Mouse (Mus musculus): ENCODE measurements at regions not wholly inside any gene's neighbourhood (a gene's known extent, or its start where the extent isn't known, plus 50 kb on each side); places are given as distances from the start of the nearest gene placed in this dataset.

- no peak overlapping the region for H3K4me3 ChIP-seq (ENCODE audit: low read length)
- H3K9me3 ChIP-seq (ENCODE audit: low read length), result no peaks in the 10 kb centered on the region
- no peaks in the 10 kb centered on the region for H3K36me3 ChIP-seq (ENCODE audit: insufficient read depth, low read length)
- H3K4me1 ChIP-seq (ENCODE audit: insufficient read depth, low read length), result no peaks in the 10 kb centered on the region; the same call in 1 of the 2 replicates
- no peak overlapping the region for H3K4me2 ChIP-seq (replicated peaks; ENCODE audit: low read depth, low read length)
- no peaks in the 10 kb centered on the region for H3K27me3 ChIP-seq (ENCODE audit: insufficient read depth, low read length)
- no peak overlapping the region for H3K27ac ChIP-seq (ENCODE audit: low read length)
- no peak for ATAC-seq (ENCODE audit: low FRiP score, low TSS enrichment)
- 92% methylated on average over 3 of the region's 3 CpGs for WGBS
- H3K9ac ChIP-seq (replicated peaks; ENCODE audit: low read length), result no peak overlapping the region
Observed at GRCm38 (mm10) chr3:144039498-144039897, 165.5 kb downstream of the Lmo4 start.

GRCm38 (mm10) chr3:144029611-144030010 is 175.4 kb downstream of the Lmo4 start:
- no peak for ATAC-seq (ENCODE audit: low FRiP score, low TSS enrichment)
- no peaks in the 10 kb centered on the region for H3K36me3 ChIP-seq (ENCODE audit: insufficient read depth, low read length)
- H3K9ac ChIP-seq (replicated peaks; ENCODE audit: low read length), result no peak overlapping the region
- H3K27me3 ChIP-seq (ENCODE audit: insufficient read depth, low read length), result no peaks in the 10 kb centered on the region
- H3K4me3 ChIP-seq (ENCODE audit: low read length), result no peak overlapping the region
- H3K4me1 ChIP-seq (ENCODE audit: insufficient read depth, low read length), result no peaks in the 10 kb centered on the region
- WGBS, result 88% methylated on average over 1 of the region's 1 CpGs
- no peak overlapping the region for H3K4me2 ChIP-seq (replicated peaks; ENCODE audit: low read depth, low read length)
- no peaks in the 10 kb centered on the region for H3K9me3 ChIP-seq (ENCODE audit: low read length)
- no peak overlapping the region for H3K27ac ChIP-seq (ENCODE audit: low read length)

GRCm38 (mm10) chr3:144029121-144029520 is 175.9 kb downstream of the Lmo4 start:
- no peaks in the 10 kb centered on the region for H3K27me3 ChIP-seq (ENCODE audit: insufficient read depth, low read length)
- H3K36me3 ChIP-seq (ENCODE audit: insufficient read depth, low read length), result no peaks in the 10 kb centered on the region
- 81% methylated on average over 3 of the region's 3 CpGs for WGBS
- H3K27ac ChIP-seq (ENCODE audit: low read length), result no peak overlapping the region
- no peaks in the 10 kb centered on the region for H3K9me3 ChIP-seq (ENCODE audit: low read length)
- no peak overlapping the region for H3K4me3 ChIP-seq (ENCODE audit: low read length)
- no peaks in the 10 kb centered on the region for H3K4me1 ChIP-seq (ENCODE audit: insufficient read depth, low read length)
- ATAC-seq (ENCODE audit: low FRiP score, low TSS enrichment), result no peak
- no peak overlapping the region for H3K9ac ChIP-seq (replicated peaks; ENCODE audit: low read length)
- H3K4me2 ChIP-seq (replicated peaks; ENCODE audit: low read depth, low read length), result no peak overlapping the region

- Histone ChIP-seq H3K9ac (replicated peaks; ENCODE audit: low read length) (no peak overlapping the region), H3K4me2 (replicated peaks; ENCODE audit: low read depth, low read length) (no peak overlapping the region), H3K36me3 (ENCODE audit: insufficient read depth, low read length) (no peaks in the 10 kb centered on the region), H3K27ac (ENCODE audit: low read length) (no peak overlapping the region), H3K4me3 (ENCODE audit: low read length) (no peak overlapping the region), H3K4me1 (ENCODE audit: insufficient read depth, low read length) (no peaks in the 10 kb centered on the region), H3K27me3 (ENCODE audit: insufficient read depth, low read length) (no peaks in the 10 kb centered on the region), H3K9me3 (ENCODE audit: low read length) (no peaks in the 10 kb centered on the region)
- 84% methylated on average over 6 of the region's 6 CpGs for WGBS
- ATAC-seq (ENCODE audit: low FRiP score, low TSS enrichment), result no peak
Observed at GRCm38 (mm10) chr3:144027134-144027980, 177.7 kb downstream of the Lmo4 start.

- Histone ChIP-seq H3K4me2 (replicated peaks; ENCODE audit: low read depth, low read length) (no peak overlapping the region), H3K36me3 (ENCODE audit: insufficient read depth, low read length) (no peaks in the 10 kb centered on the region), H3K4me1 (ENCODE audit: insufficient read depth, low read length) (0 out of 2 replicates have a peak, but pooled peaks cover 3% of the 10 kb centered on the region), H3K27ac (ENCODE audit: low read length) (no peak overlapping the region), H3K4me3 (ENCODE audit: low read length) (no peak overlapping the region), H3K9me3 (ENCODE audit: low read length) (no peaks in the 10 kb centered on the region), H3K9ac (replicated peaks; ENCODE audit: low read length) (no peak overlapping the region), H3K27me3 (ENCODE audit: insufficient read depth, low read length) (no peaks in the 10 kb centered on the region)
- ATAC-seq (ENCODE audit: low FRiP score, low TSS enrichment), result no peak
- 58% methylated on average over 14 of the region's 14 CpGs for WGBS
Observed at GRCm38 (mm10) chr3:144025451-144026125, 179.4 kb downstream of the Lmo4 start.

GRCm38 (mm10) chr3:144024216-144024615 is 180.8 kb downstream of the Lmo4 start:
- Histone ChIP-seq H3K27me3 (ENCODE audit: insufficient read depth, low read length) (no peaks in the 10 kb centered on the region), H3K9ac (replicated peaks; ENCODE audit: low read length) (no peak overlapping the region), H3K27ac (ENCODE audit: low read length) (no peak overlapping the region), H3K9me3 (ENCODE audit: low read length) (no peaks in the 10 kb centered on the region), H3K4me2 (replicated peaks; ENCODE audit: low read depth, low read length) (no peak overlapping the region), H3K4me3 (ENCODE audit: low read length) (no peak overlapping the region), H3K4me1 (ENCODE audit: insufficient read depth, low read length) (0 out of 2 replicates have a peak, but pooled peaks cover 3% of the 10 kb centered on the region), H3K36me3 (ENCODE audit: insufficient read depth, low read length) (no peaks in the 10 kb centered on the region)
- 86% methylated on average over 5 of the region's 5 CpGs for WGBS
- no peak for ATAC-seq (ENCODE audit: low FRiP score, low TSS enrichment)

GRCm38 (mm10) chr3:144023058-144023457 is 182.0 kb downstream of the Lmo4 start:
- 89% methylated on average over 3 of the region's 3 CpGs for WGBS
- no peak overlapping the region for H3K4me3 ChIP-seq (ENCODE audit: low read length)
- H3K27ac ChIP-seq (ENCODE audit: low read length), result no peak overlapping the region
- no peaks in the 10 kb centered on the region for H3K27me3 ChIP-seq (ENCODE audit: insufficient read depth, low read length)
- ATAC-seq (ENCODE audit: low FRiP score, low TSS enrichment), result no peak
- no peaks in the 10 kb centered on the region for H3K9me3 ChIP-seq (ENCODE audit: low read length)
- no peaks in the 10 kb centered on the region for H3K36me3 ChIP-seq (ENCODE audit: insufficient read depth, low read length)
- no peak overlapping the region for H3K9ac ChIP-seq (replicated peaks; ENCODE audit: low read length)
- H3K4me1 ChIP-seq (ENCODE audit: insufficient read depth, low read length), result 0 out of 2 replicates have a peak, but pooled peaks cover 3% of the 10 kb centered on the region
- no peak overlapping the region for H3K4me2 ChIP-seq (replicated peaks; ENCODE audit: low read depth, low read length)

GRCm38 (mm10) chr3:144021969-144022368 is 183.1 kb downstream of the Lmo4 start:
- WGBS, result 91% methylated on average over 5 of the region's 5 CpGs
- ATAC-seq (ENCODE audit: low FRiP score, low TSS enrichment), result no peak
- Histone ChIP-seq H3K4me3 (ENCODE audit: low read length) (no peak overlapping the region), H3K27ac (ENCODE audit: low read length) (no peak overlapping the region), H3K36me3 (ENCODE audit: insufficient read depth, low read length) (no peaks in the 10 kb centered on the region), H3K9me3 (ENCODE audit: low read length) (no peaks in the 10 kb centered on the region), H3K9ac (replicated peaks; ENCODE audit: low read length) (no peak overlapping the region), H3K27me3 (ENCODE audit: insufficient read depth, low read length) (no peaks in the 10 kb centered on the region), H3K4me1 (ENCODE audit: insufficient read depth, low read length) (0 out of 2 replicates have a peak, but pooled peaks cover 3% of the 10 kb centered on the region), H3K4me2 (replicated peaks; ENCODE audit: low read depth, low read length) (no peak overlapping the region)

- Histone ChIP-seq H3K9ac (replicated peaks; ENCODE audit: low read length) (no peak overlapping the region), H3K4me1 (ENCODE audit: insufficient read depth, low read length) (0 out of 2 replicates have a peak, but pooled peaks cover 3% of the 10 kb centered on the region), H3K4me3 (ENCODE audit: low read length) (no peak overlapping the region), H3K4me2 (replicated peaks; ENCODE audit: low read depth, low read length) (no peak overlapping the region), H3K36me3 (ENCODE audit: insufficient read depth, low read length) (no peaks in the 10 kb centered on the region), H3K27ac (ENCODE audit: low read length) (no peak overlapping the region), H3K9me3 (ENCODE audit: low read length) (no peaks in the 10 kb centered on the region), H3K27me3 (ENCODE audit: insufficient read depth, low read length) (no peaks in the 10 kb centered on the region)
- 30% methylated on average over 8 of the region's 8 CpGs for WGBS
- ATAC-seq (ENCODE audit: low FRiP score, low TSS enrichment), result peak; percentile 63
Observed at GRCm38 (mm10) chr3:144020189-144020940, 184.7 kb downstream of the Lmo4 start.
